Mouse (Mus musculus) heart, postnatal 0 days (tissue): ENCODE measurements at regions not wholly inside any gene's neighbourhood (a gene's known extent, or its start where the extent isn't known, plus 50 kb on each side); places are given as distances from the start of the nearest gene placed in this dataset.

Experiments
- ATAC-seq: fragments of 200-750 bp; cut with Nextera tagmentation; 2 replicates; pipeline ENCODE4 v1.8.0; 2017; ENCODE audit warnings: low read depth, moderate number of reproducible peaks, moderate library complexity; ENCODE audit not compliant: insufficient read depth
- DNase-seq: peaks from one replicate; pipeline ENCODE4 v3.0.0-alpha.2; 2016; ENCODE audit warnings: low spot score
- H3K27ac ChIP-seq: fragments of 300-500 bp; sonication (generic); 2 replicates; pipeline ENCODE4 v1.5.1; 2014; ENCODE audit warnings: low read depth, mild to moderate bottlenecking
- H3K27me3 ChIP-seq: fragments of 300-500 bp; sonication (generic); 2 replicates; pipeline ENCODE4 v1.6.1; 2014; ENCODE audit warnings: low read length, mixed read lengths; ENCODE audit not compliant: control insufficient read depth, insufficient read depth
- H3K36me3 ChIP-seq: fragments of 300-500 bp; sonication (generic); replicated peaks from 2 replicates; pipeline ENCODE4 v1.6.1; 2014; ENCODE audit warnings: low read length, mixed read lengths; ENCODE audit not compliant: control insufficient read depth, insufficient read depth
- H3K4me1 ChIP-seq: fragments of 300-500 bp; sonication (generic); 2 replicates; pipeline ENCODE4 v1.6.1; 2014; ENCODE audit warnings: antibody characterized with exemption; ENCODE audit not compliant: control insufficient read depth, insufficient read depth
- H3K4me2 ChIP-seq: fragments of 300-500 bp; sonication (generic); 2 replicates; pipeline ENCODE4 v1.6.1; 2014; ENCODE audit warnings: low read depth, mild to moderate bottlenecking, low read length, moderate library complexity
- H3K4me3 ChIP-seq: fragments of 300-500 bp; sonication (generic); 2 replicates; pipeline ENCODE4 v1.5.1; 2014; ENCODE audit warnings: low read depth, low read length
- H3K9ac ChIP-seq: fragments of 300-500 bp; sonication (generic); replicated peaks from 2 replicates; pipeline ENCODE4 v1.6.1; 2014; ENCODE audit warnings: low read depth, low read length, mixed read lengths
- H3K9me3 ChIP-seq: fragments of 300-500 bp; sonication (generic); replicated peaks from 2 replicates; pipeline ENCODE4 v1.6.1; 2016; ENCODE audit warnings: low read length; ENCODE audit not compliant: control insufficient read depth
- CTCF ChIP-seq: IDR thresholded peaks from 2 replicates; pipeline ENCODE4 v1.5.1; 2016; ENCODE audit warnings: antibody characterized with exemption, control low read depth, low read depth
- EP300 ChIP-seq: IDR thresholded peaks from 2 replicates; pipeline ENCODE4 v1.6.1; 2016; ENCODE audit warnings: antibody characterized with exemption, low read depth
- WGBS: fragments of 180-500 bp; shearing (Covaris S2); extraction: QIAGEN DNeasy Blood & Tissue Kit; methylation state at CpG from one replicate; pipeline ENCODE4 v1.1.7; 2014; 5-methylcytosine and 5-hydroxymethylcytosine counted together

DNA sequence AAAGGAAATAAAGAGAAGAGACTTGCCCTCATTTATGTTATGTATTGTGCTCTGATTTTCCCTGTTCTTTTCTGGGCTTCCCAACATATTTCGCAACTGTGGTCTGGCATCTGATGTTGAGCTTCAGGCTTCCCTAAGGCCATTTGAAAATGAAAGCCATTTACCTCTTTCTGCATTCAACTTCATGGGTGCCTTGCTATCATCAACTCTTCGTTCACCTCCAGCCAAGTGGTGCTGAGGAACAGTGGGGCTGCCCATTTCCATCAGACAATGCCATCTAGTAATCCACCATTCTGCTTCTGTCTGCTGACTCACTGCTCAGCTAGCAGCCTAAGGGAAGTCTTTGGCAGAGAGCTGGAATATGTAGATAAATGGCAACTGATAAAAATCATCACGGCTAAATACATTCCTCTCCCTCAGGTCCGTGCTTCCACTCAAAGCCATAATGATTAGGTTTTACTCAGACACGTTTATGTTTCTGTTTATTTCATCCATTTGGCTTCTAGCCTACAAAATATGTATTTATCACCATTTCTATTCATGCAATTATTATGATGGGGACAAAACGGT is 394.4 kb upstream of the Syt1 start:
- TF ChIP-seq CTCF (no peak), EP300 (no peak)

DNA sequence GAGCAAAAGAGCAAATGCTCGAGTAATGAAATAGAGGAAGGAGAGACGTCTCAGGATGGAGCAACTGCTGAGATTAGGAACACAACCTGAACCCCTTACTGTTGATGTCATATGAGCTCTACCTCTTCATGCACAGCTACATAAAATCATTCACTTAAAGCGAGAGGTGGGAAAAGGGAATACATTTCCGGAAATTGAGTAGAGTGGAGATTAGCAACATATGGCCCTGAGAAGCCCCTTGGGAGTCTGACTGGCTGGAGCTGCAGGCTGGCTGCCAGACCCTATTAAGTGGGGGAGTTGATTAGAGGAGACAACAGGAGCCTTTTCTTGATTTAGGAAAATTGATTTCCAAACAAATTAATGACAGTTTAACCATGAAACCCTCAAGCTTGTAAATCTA is 373.0 kb upstream of the Syt1 start:
- ATAC-seq = no peak

More for the DNA sequence above, 394.4 kb upstream of the Syt1 start:
- DNase-seq (no peak), ATAC-seq (no peak)
- Histone ChIP-seq H3K36me3 (no peaks in the 10 kb centered on the region), H3K9ac (no peak overlapping the region), H3K27me3 (no peaks in the 10 kb centered on the region), H3K27ac (no peak overlapping the region), H3K4me2 (no peak overlapping the region), H3K9me3 (no peaks in the 10 kb centered on the region), H3K4me3 (no peak overlapping the region), H3K4me1 (no peaks in the 10 kb centered on the region)
- 68% methylated on average over 6 of the region's 6 CpGs for WGBS

DNA sequence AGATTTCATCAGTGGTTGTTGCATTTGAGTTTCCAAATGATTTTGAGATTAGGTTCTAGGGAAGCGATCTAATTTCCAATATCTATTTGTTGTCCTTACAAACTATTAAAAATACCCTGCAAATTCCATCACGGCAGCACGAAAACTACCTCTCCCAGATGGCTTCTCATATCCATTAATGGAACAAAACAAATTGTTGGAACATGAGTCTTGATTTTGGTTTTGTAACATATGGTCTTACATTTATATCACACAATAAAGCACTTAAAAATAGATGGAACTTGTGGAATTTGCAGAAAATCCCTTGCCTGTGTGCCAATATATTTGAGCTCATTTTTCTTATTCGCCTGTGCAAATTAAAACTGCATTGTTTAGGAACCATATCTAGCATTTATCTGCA is 368.1 kb upstream of the Syt1 start:
- Histone ChIP-seq H3K4me1 (no peaks in the 10 kb centered on the region), H3K9ac (no peak overlapping the region), H3K4me2 (no peak overlapping the region), H3K4me3 (no peak overlapping the region), H3K36me3 (no peaks in the 10 kb centered on the region), H3K27ac (no peak overlapping the region), H3K9me3 (no peaks in the 10 kb centered on the region), H3K27me3 (no peaks in the 10 kb centered on the region)
- no peak for ATAC-seq
- TF ChIP-seq CTCF (no peak), EP300 (no peak)
- 68% methylated on average over 4 of the region's 4 CpGs for WGBS
- DNase-seq = no peak

More for the DNA sequence above, 373.0 kb upstream of the Syt1 start:
- Histone ChIP-seq H3K27me3 (no peaks in the 10 kb centered on the region), H3K36me3 (no peaks in the 10 kb centered on the region), H3K4me2 (no peak overlapping the region), H3K4me1 (no peaks in the 10 kb centered on the region), H3K27ac (no peak overlapping the region), H3K9me3 (no peaks in the 10 kb centered on the region), H3K4me3 (no peak overlapping the region), H3K9ac (no peak overlapping the region)
- TF ChIP-seq EP300 = no peak
- 51% methylated on average over 4 of the region's 4 CpGs for WGBS
- DNase-seq = no peak

GRCm38 (mm10) chr10:109360161-109360560 is 349.4 kb upstream of the Syt1 start:
- H3K36me3 ChIP-seq = no peaks in the 10 kb centered on the region
- ATAC-seq = no peak
- no peaks in the 10 kb centered on the region for H3K9me3 ChIP-seq
- no peaks in the 10 kb centered on the region for H3K4me1 ChIP-seq
- no peak overlapping the region for H3K4me2 ChIP-seq
- no peak overlapping the region for H3K4me3 ChIP-seq
- H3K27me3 ChIP-seq = no peaks in the 10 kb centered on the region
- no peak for DNase-seq
- H3K9ac ChIP-seq = no peak overlapping the region
- no peak overlapping the region for H3K27ac ChIP-seq
- 51% methylated on average over 1 of the region's 1 CpGs for WGBS
- TF ChIP-seq CTCF (no peak), EP300 (no peak)

- Histone ChIP-seq H3K27me3 (no peaks in the 10 kb centered on the region), H3K27ac (no peak overlapping the region), H3K4me3 (no peak overlapping the region), H3K4me2 (no peak overlapping the region), H3K36me3 (no peaks in the 10 kb centered on the region), H3K4me1 (no peaks in the 10 kb centered on the region), H3K9me3 (no peaks in the 10 kb centered on the region), H3K9ac (no peak overlapping the region)
- DNase-seq (no peak), ATAC-seq (no peak)
- WGBS = 48% methylated on average over 6 of the region's 6 CpGs
- TF ChIP-seq EP300 (no peak), CTCF (no peak)
These were observed 348.0 kb upstream of the Syt1 start for GRCm38 (mm10) chr10:109358812-109359211.

DNA sequence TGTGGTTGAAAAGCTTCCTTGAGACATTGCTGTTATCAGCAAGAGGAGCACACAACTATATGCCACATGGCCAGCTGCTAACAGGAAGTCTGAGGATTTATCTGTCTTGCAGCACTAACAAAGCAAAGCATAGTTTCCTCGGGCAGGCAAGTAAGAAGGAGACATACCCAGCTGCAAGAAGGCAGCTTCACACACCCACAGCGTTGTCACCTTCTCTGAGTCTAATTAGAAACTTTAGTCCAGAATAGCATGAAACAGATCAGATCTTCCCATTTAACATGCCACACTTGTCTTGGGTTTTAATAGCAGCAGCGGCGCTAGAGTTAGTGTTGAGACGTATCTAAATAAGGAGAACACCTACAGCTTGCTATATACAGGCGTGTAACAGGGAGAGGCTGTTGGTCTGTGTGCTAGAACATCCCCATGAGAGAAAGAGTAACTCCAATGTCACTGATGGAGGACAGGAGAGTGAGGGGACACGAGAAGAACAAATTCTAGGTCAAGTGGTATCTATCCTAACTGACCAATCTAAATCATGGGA is 322.1 kb upstream of the Syt1 start:
- Histone ChIP-seq H3K36me3 (no peaks in the 10 kb centered on the region), H3K4me2 (no peak overlapping the region), H3K9ac (no peak overlapping the region), H3K27ac (no peak overlapping the region), H3K4me3 (no peak overlapping the region), H3K4me1 (no peaks in the 10 kb centered on the region), H3K27me3 (no peaks in the 10 kb centered on the region), H3K9me3 (no peaks in the 10 kb centered on the region)
- 68% methylated on average over 7 of the region's 7 CpGs for WGBS
- DNase-seq (no peak), ATAC-seq (no peak)
- no peak for TF ChIP-seq EP300
- TF ChIP-seq CTCF = no peak
